15 mouse cellular contexts compared by ENCODE assay signal in the genomic region with DNA sequence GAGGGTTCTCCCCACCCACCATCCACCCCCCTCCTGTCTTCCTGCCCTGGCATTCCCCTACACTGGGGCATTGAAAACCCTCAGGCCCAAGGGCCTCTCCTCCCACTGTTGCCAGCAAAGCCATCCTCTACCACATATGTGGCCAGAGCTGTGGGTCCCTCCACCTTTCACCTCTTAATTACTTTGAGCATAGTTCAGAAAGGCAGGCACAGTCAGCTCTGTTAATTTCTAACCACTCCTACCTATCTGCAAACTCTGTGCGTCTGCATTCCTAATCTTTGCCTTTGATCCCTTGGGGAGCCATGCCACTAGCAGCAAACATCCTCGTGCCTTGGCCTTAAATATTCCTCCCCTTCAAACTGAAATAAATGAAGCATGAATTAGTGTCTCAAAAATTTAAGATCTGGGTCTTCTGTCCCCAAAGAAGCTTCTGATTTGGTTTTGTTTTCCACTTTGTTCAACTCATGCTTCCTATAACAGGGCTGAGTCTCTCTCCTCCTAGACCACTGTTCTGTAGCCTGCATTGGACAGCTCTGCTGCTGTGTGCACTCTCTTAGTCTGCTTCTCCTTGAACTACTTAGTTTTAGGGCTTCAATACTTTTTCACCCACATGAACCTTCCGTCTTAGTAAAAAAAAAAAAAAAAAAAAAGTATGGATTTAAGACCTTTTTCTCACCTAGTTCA. TPM values are rescaled to one million over a fixed set of nuclear protein-coding genes. Genes with fewer than 3 reads are reported as not detected.
DNase-seq lines count a peak whose midpoint lies in the region; ATAC-seq and TF ChIP-seq lines count a peak whose summit lies in the region.
"Had no signal": no experiment of that assay in that cellular context is flagged by ENCODE, and none has a peak within 500 bp of the region (broad histone marks: within the 10 kb centered on the region; RNA-seq: fewer than 3 reads in every experiment).

No protein-coding gene starts in this region.

- no peak overlapping the region for H3K4me3 ChIP-seq in lung, embryonic 14.5 days (ENCODE audit: low read depth, low read length)
- H3K4me3 ChIP-seq in intestine, postnatal 0 days (ENCODE audit: low read depth, low read length), result no peak overlapping the region
- no peak overlapping the region for H3K4me3 ChIP-seq in kidney, postnatal 0 days (replicated peaks; ENCODE audit: low read depth, low read length)
- no peak overlapping the region for H3K4me3 ChIP-seq in liver, postnatal 0 days (ENCODE audit: low read depth, low read length)
- no peak overlapping the region for H3K4me3 ChIP-seq in gastrocnemius, adult 2 months

- no peak overlapping the region for H3K4me2 ChIP-seq in lung, embryonic 14.5 days
- no peak overlapping the region for H3K4me2 ChIP-seq in intestine, postnatal 0 days (replicated peaks; ENCODE audit: low read depth)
- no peak overlapping the region for H3K4me2 ChIP-seq in kidney, postnatal 0 days (ENCODE audit: low read length)
- no peak overlapping the region for H3K4me2 ChIP-seq in liver, postnatal 0 days (ENCODE audit: low read depth, low read length)

- no peaks in the 10 kb centered on the region for H3K9me3 ChIP-seq in lung, embryonic 14.5 days (ENCODE audit: low read depth, low read length)
- no peaks in the 10 kb centered on the region for H3K9me3 ChIP-seq in intestine, postnatal 0 days (ENCODE audit: control insufficient read depth)
- no peaks in the 10 kb centered on the region for H3K9me3 ChIP-seq in kidney, postnatal 0 days (replicated peaks; ENCODE audit: low read length)
- H3K9me3 ChIP-seq in liver, postnatal 0 days (ENCODE audit: low read length), result no peaks in the 10 kb centered on the region

- DNase-seq in lung, embryonic 14.5 days, result peak; percentile 16
- DNase-seq in lung, adult 18-20 months, result no peak
- peak; percentile 58 for DNase-seq in kidney, postnatal 0 days (ENCODE audit: low spot score)
- no peak for DNase-seq in liver, postnatal 0 days
- DNase-seq in gastrocnemius, adult 2 months, result no peak
- no peak for DNase-seq in cerebellum, adult 8-10 months
- no peak for DNase-seq in heart, adult 18-20 months
- DNase-seq: adrenal gland, postnatal 10 days; cerebellum, postnatal 36 days; heart, postnatal 14 days; right cerebral cortex, postnatal 4 days had no signal

- no peaks in the 10 kb centered on the region for H3K27me3 ChIP-seq in lung, embryonic 14.5 days (ENCODE audit: insufficient read depth, low read length)
- no peaks in the 10 kb centered on the region for H3K27me3 ChIP-seq in intestine, postnatal 0 days (replicated peaks; ENCODE audit: control insufficient read depth, insufficient read depth, low read length)
- H3K27me3 ChIP-seq in kidney, postnatal 0 days (ENCODE audit: insufficient read depth, low read length), result no peaks in the 10 kb centered on the region
- no peaks in the 10 kb centered on the region for H3K27me3 ChIP-seq in liver, postnatal 0 days (ENCODE audit: insufficient read depth, low read length)

- H3K36me3 ChIP-seq in lung, embryonic 14.5 days (ENCODE audit: insufficient read depth), result no peaks in the 10 kb centered on the region
- H3K36me3 ChIP-seq in intestine, postnatal 0 days (ENCODE audit: control insufficient read depth, insufficient read depth), result no peaks in the 10 kb centered on the region
- no peaks in the 10 kb centered on the region for H3K36me3 ChIP-seq in kidney, postnatal 0 days (ENCODE audit: insufficient read depth, low read length)
- no peaks in the 10 kb centered on the region for H3K36me3 ChIP-seq in liver, postnatal 0 days (replicated peaks; ENCODE audit: insufficient read depth, low read length)
- H3K36me3 ChIP-seq: G1E had no signal

- intact Hi-C loops in gastrocnemius, adult 2 months (cut with DNase I), result no loop called here

- TF ChIP-seq EP300 in liver, postnatal 0 days (IDR thresholded peaks at IDR 0.05; ENCODE audit: low read depth), result no peak

- TF ChIP-seq CTCF in lung, embryonic 14.5 days (IDR thresholded peaks at IDR 0.05; ENCODE audit: low read depth), result no peak
- TF ChIP-seq CTCF in intestine, postnatal 0 days (IDR thresholded peaks at IDR 0.05; ENCODE audit: low read depth), result no peak
- no peak for TF ChIP-seq CTCF in kidney, postnatal 0 days (IDR thresholded peaks at IDR 0.05; ENCODE audit: low read depth)
- no peak for TF ChIP-seq CTCF in liver, postnatal 0 days (IDR thresholded peaks at IDR 0.05; ENCODE audit: low read depth)
- no peak for TF ChIP-seq CTCF in gastrocnemius, adult 2 months (IDR thresholded peaks at IDR 0.05)

- H3K27ac ChIP-seq in lung, embryonic 14.5 days (ENCODE audit: low read depth), result peak overlapping the region; percentile 76
- no peak overlapping the region for H3K27ac ChIP-seq in intestine, postnatal 0 days (ENCODE audit: low read depth, low read length)
- 0 out of 2 replicates have a peak overlapping the region, but pooled peaks have one; percentile 3 for H3K27ac ChIP-seq in kidney, postnatal 0 days
- H3K27ac ChIP-seq in liver, postnatal 0 days (ENCODE audit: low read depth), result peak overlapping the region; percentile 57; the same call in 1 of the 2 replicates
- H3K27ac ChIP-seq in gastrocnemius, adult 2 months, result no peak overlapping the region

- 32% methylated on average over 3 of the region's 3 CpGs for WGBS in lung, embryonic 14.5 days
- WGBS in intestine, postnatal 0 days, result 37% methylated on average over 3 of the region's 3 CpGs
- WGBS in kidney, postnatal 0 days, result 27% methylated on average over 3 of the region's 3 CpGs
- 47% methylated on average over 3 of the region's 3 CpGs for WGBS in liver, postnatal 0 days (ENCODE audit: insufficient replicate concordance)

- ATAC-seq in lung, embryonic 14.5 days (ENCODE audit: insufficient read depth), result peak; percentile 74
- ATAC-seq in intestine, postnatal 0 days, result peak; percentile 80
- ATAC-seq in kidney, postnatal 0 days (replicated peaks; ENCODE audit: low FRiP score, low read depth), result peak; percentile 90
- peak; percentile 68 for ATAC-seq in liver, postnatal 0 days
- ATAC-seq: hindbrain, embryonic 16.5 days; midbrain, embryonic 16.5 days had no signal

- no peak overlapping the region for H3K9ac ChIP-seq in lung, embryonic 14.5 days
- no peak overlapping the region for H3K9ac ChIP-seq in intestine, postnatal 0 days (ENCODE audit: low read depth, low read length)
- H3K9ac ChIP-seq in kidney, postnatal 0 days (ENCODE audit: low read depth, low read length), result no peak overlapping the region
- H3K9ac ChIP-seq in liver, postnatal 0 days (replicated peaks), result no peak overlapping the region

- no peaks in the 10 kb centered on the region for H3K4me1 ChIP-seq in lung, embryonic 14.5 days (ENCODE audit: insufficient read depth)
- no peaks in the 10 kb centered on the region for H3K4me1 ChIP-seq in intestine, postnatal 0 days (replicated peaks; ENCODE audit: control insufficient read depth, insufficient read depth, low read length)
- H3K4me1 ChIP-seq in kidney, postnatal 0 days (replicated peaks; ENCODE audit: insufficient read depth, low read length), result no peaks in the 10 kb centered on the region
- H3K4me1 ChIP-seq in liver, postnatal 0 days (ENCODE audit: insufficient read depth), result 0 out of 2 replicates have a peak, but pooled peaks cover 2% of the 10 kb centered on the region

RNA-seq across cellular contexts. Expression of a gene that starts 9.1 kb away (rescaled TPM):
- 43.8 and 44.5 TPM in 2 replicates for polyA plus RNA-seq in lung, embryonic 14.5 days (2014; fragmentation: Nextera tagmentation; extraction: Ambion mirVana)
- polyA plus RNA-seq in intestine, postnatal 0 days (2015; fragmentation: Nextera tagmentation; extraction: Ambion mirVana), result 36.7 and 40.8 TPM in 2 replicates
- polyA plus RNA-seq in kidney, postnatal 0 days (2015; fragmentation: Nextera tagmentation; extraction: Ambion mirVana), result 49.7 and 55.1 TPM in 2 replicates
- polyA plus RNA-seq in liver, postnatal 0 days (2015; fragmentation: Nextera tagmentation; extraction: Ambion mirVana), result 16.3 and 18.6 TPM in 2 replicates
- 1 to 10 TPM; 3.8 to 4.1 TPM for total RNA-seq in gastrocnemius, adult 2 months (2021)
- 1 to 10 TPM; 5.7 to 6.4 TPM for total RNA-seq in heart, adult 18-20 months (2021)
- polyA plus RNA-seq: G1E had no signal

Comparison
In these comparisons a context has a peak if more than half of its experiments do, and no peak if none do; other contexts are left out.
1. DNase-seq: peak in lung, embryonic 14.5 days (single experiment) and kidney, postnatal 0 days (single experiment); none in lung, adult 18-20 months (0 of 2), liver, postnatal 0 days (single experiment), gastrocnemius, adult 2 months (single experiment), cerebellum, adult 8-10 months (single experiment) and heart, adult 18-20 months (0 of 2).
2. H3K27ac ChIP-seq: peak in lung, embryonic 14.5 days (single experiment), kidney, postnatal 0 days (single experiment) and liver, postnatal 0 days (single experiment); none in intestine, postnatal 0 days (single experiment) and gastrocnemius, adult 2 months (single experiment).
3. Peak in every context shown above with its lines, with median percentiles within 50 percentile points of each other: ATAC-seq.